Mouse (Mus musculus): Measurements from ENCODE around the gene Actb. TPM values are rescaled to one million over a fixed set of nuclear protein-coding genes. Genes with fewer than 3 reads are reported as not detected.
"Not testable (repeated sequence)": the region's sequence is repeated elsewhere in the genome, so short reads cannot be mapped to it uniquely, and the experiment has no call there.

Actb gene
- polyA plus RNA-seq, 3 experiments from 2014 or later, result 20,020 to 68,742 (median 52,499) TPM

GRCm38 (mm10) chr5:142901355-142901802, 5.2 kb downstream of the Actb start:
- ATAC-seq, result no peak

DNA sequence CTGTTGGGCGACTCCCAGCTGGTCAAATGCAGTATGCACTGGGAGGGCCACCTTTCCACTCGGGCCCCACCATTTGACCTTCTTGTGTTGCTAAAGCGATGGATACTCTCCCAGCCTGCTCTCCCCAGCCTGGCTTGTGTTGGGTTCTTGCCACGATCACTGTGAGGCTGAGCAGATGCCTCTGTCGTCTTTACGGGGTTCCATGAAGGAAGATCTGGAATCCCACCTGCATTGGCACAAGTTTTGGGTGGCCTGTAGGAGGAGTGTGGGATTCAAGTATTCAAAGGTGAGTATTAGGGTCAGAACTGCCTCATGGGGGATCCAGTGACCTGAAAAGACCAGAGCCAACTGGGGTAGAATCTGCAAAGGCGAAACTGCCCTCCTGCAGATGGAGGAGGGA, 5.9 kb downstream of the Actb start:
- no peak for ATAC-seq

DNA sequence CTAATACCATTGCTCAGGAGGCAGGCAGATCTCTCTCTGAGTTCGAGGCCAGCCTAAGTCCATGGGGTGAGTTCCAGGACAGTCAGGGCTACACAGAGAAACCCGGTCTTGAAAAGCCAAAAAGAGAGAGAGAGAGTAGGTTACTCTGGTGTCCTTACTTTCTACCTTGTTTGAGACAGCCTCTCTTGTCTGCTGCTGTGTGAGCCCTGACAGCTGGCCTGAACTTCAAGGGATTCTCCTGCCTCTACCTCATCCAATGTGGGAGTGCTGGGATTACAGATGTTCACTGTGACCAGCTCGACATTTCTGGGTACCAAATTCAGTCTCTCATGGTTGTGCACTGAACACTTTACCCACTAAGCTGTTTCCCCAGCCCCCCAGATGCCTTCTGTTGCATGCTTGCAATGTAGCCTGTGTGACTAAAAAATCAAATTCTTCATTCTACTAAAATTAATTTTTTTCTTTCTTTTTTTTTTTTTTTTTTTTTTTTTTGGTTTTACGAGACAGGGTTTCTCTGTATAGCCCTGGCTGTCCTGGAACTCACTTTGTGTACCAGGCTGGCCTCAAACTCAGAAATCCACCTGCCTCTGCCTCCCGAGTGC, 6.5 kb downstream of the Actb start:
- no peak for ATAC-seq

DNA sequence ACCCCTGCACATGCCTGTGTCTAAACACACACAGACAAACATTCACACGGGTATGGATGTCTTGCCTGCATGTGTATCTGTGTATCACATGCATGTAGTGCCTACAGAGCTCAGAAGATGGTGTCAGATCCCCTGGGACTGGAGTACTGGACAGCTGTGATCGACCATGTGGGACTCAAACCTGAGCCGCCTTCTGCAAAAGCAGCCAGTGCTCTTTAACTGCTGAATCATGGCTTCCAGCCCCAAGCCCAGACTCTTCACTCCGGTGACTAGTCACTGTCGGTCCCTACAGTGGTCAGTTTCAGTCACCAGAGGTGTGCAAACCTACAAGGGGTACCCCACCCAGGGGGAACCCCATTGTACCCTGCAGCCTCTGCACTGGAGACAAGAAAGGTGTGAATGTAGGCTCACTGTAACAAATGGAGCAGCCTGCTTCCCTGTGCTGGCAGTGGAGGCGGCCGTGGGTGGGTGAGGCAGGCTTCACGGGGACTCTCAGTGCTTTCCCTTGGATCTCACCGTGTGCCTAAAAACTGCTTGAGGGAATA, 7.4 kb downstream of the Actb start:
- no peak for ATAC-seq

DNA sequence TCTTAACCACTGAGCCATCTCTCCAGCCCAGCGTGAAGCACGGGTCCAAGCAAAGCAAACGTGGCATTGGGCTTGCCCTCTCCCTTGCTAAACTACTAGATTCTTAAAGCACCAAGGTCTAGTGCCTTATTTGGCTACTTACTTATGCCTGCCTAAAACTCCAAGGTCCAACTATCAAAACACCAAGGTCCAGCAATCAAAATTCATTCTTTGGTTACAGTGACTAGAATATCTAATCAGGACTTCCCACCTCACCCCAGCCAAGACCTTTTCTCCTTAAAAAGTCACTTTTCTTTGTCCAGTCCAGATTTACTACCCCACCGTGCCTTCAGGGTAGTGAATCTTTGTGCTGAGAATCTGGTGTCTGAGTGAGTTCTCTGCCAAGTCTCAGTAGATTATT, 8.2 kb downstream of the Actb start:
- no peak for ATAC-seq

GRCm38 (mm10) chr5:142897568-142898248, 8.8 kb downstream of the Actb start:
- no peak for ATAC-seq

- ATAC-seq, result peak; percentile 49
Observed at GRCm38 (mm10) chr5:142896713-142897112, 9.8 kb downstream of the Actb start.

- no peak for ATAC-seq
Observed at GRCm38 (mm10) chr5:142896192-142896591, 10.4 kb downstream of the Actb start.

- ATAC-seq, result peak; percentile 82
Observed at GRCm38 (mm10) chr5:142894918-142895613, 11.5 kb downstream of the Actb start, which contains the start of gene Fbxl18. Fbxl18 (minus strand) TSS chr5:142895421.

DNA sequence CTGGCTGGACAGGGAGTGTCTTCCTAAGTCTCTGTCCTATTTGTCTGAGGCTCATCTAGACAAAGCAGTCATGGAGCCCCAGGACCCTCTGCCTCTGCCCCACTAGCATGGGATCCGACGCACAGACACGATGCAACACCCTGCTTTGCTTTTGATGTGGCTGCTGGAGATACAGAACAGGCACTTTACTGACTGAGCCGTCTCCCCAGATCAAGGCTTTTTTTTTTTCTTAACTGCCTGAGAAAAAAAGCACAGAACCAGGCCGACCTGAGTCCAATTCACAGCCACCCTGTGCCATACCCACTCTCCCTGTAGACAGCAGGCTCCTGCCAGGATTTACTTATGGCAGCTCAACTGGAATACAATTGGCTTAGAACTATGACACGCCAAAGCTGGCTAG, 15.2 kb downstream of the Actb start:
- ATAC-seq, result no peak

DNA sequence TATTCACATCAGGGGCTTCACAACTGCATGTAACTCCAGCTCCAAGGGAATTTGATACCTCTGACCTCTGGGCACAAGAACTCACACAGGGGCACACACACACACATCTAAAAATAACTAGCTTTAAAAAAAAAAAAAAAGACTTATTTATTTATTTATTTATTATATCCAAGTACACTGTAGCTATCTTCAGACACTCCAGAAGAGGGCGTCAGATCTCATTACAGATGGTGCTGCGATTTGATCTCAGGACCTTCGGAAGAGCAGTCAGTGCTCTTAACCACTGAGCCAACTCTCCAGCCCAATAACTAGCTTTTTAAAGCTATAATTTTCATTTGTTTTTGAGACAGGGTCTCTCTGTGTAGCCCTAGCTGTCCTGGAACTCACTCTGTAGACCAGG, 19.0 kb downstream of the Actb start:
- not testable (repeated sequence) for ATAC-seq

- ATAC-seq, result no peak
Observed at GRCm38 (mm10) chr5:142886761-142887160, 19.8 kb downstream of the Actb start.

GRCm38 (mm10) chr5:142886181-142886580, 20.4 kb downstream of the Actb start:
- no peak for ATAC-seq

GRCm38 (mm10) chr5:142882471-142882870, 24.1 kb downstream of the Actb start:
- ATAC-seq, result no peak

DNA sequence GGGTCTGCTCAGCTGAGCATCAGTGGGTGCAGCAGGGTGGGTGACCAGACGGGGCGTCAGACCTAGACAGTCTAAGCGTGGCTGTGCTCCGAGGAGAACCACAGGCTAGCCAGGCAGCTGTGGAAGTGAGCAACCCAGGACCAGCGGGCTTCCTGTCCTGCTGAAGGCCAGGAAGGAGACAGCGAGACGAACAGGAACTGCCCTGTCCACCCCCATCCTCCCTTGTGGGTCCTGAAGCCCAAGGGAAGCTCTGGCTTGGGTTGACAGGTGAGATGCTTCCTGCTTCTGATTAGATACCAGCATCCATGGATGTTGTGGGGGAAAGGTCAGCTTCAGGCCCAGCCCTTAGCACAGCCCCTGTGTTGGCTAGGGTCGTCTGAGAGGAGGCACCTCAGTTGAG, 24.6 kb downstream of the Actb start:
- ATAC-seq, result no peak

GRCm38 (mm10) chr5:142880806-142881516, 25.6 kb downstream of the Actb start:
- ATAC-seq, result no peak

GRCm38 (mm10) chr5:142880246-142880645, 26.3 kb downstream of the Actb start:
- no peak for ATAC-seq

DNA sequence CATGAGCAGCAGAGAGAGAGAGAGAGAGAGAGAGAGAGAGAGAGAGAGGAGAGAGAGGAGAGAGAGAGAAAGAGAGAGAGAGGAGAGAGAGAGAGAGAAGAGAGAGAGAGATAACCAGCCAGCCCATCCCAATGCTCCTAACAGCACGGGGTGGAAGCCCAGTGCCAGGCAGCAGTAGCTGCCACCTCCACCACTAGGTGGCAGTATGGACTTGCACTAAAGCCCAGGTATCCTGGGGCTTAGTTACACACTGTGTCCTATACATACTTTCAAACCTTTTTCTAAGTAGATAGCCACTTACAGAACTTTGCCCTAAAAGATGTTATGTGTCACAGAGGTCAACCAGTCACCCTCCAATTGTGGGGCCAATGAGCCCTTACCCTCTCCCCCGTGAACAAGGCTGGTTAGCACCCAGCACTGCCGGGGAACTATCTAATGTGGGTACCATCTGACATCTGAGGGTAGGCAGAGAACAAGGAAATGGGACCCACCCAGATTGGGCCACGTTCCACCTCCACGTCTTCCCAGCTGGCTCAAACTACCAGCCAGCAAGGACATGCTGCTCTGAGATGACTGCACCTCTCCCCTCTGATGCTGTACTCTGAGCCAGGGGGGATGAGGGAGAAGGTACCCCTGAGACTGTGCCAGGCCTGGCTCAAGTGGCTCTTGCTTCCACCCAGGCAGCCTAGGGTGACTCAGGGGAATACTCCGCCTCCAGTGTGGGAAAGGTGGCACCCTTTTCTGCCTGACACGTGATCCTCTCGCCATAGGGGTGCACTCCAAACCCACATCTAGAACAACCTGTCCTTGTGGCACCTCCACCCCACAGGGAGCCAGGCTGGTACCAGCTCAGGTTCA, 27.0 kb downstream of the Actb start:
- ATAC-seq, result peak; percentile 78

DNA sequence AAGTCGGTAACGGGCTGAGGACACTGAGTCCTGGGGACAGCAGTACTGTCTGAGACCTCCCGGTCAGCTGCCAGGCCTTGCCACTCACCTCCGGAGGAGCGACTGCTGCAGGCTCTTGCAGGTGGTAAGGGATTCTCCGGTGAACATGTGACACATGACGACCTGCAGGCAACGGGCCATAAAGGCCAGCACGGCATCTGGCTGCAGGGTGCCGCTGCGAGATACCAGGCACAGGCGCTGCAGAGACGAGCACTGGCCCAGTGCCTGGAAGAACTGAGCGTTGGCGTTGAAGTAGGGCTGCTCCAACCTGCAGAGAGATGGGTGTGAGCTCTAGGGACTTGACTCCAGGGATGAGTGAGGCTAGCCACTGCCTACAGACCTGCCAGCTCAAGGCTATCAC, 28.0 kb downstream of the Actb start:
- no peak for ATAC-seq

GRCm38 (mm10) chr5:142877337-142878280, 28.9 kb downstream of the Actb start:
- ATAC-seq, result peak; percentile 77

- ATAC-seq, result no peak
Observed at GRCm38 (mm10) chr5:142876896-142877295, 29.7 kb downstream of the Actb start.
